Mouse (Mus musculus): ENCODE results near the gene Als2cr12.
"Not testable (repeated sequence)": the region's sequence is repeated elsewhere in the genome, so short reads cannot be mapped to it uniquely, and the experiment has no call there.

The Als2cr12 gene

GRCm38 (mm10) chr1:58678412-58678811 is 17.4 kb downstream of the Als2cr12 start:
- not testable (repeated sequence) for DNase-seq

- DNase-seq: peak; percentile 62
Observed at GRCm38 (mm10) chr1:58677575-58677974, 18.2 kb downstream of the Als2cr12 start.

- DNase-seq: no peak
Observed at GRCm38 (mm10) chr1:58675011-58675410, 20.8 kb downstream of the Als2cr12 start.

GRCm38 (mm10) chr1:58672116-58672515 is 23.7 kb downstream of the Als2cr12 start:
- DNase-seq: no peak

GRCm38 (mm10) chr1:58669635-58670034 is 26.2 kb downstream of the Als2cr12 start:
- not testable (repeated sequence) for DNase-seq

GRCm38 (mm10) chr1:58668191-58668590 is 27.6 kb downstream of the Als2cr12 start:
- DNase-seq: no peak

- not testable (repeated sequence) for DNase-seq
Observed at GRCm38 (mm10) chr1:58663365-58663764, 32.4 kb downstream of the Als2cr12 start.

GRCm38 (mm10) chr1:58662671-58663070 is 33.1 kb downstream of the Als2cr12 start:
- not testable (repeated sequence) for DNase-seq

GRCm38 (mm10) chr1:58652480-58653403 is 43.0 kb downstream of the Als2cr12 start:
- peak; percentile 60 for DNase-seq

- DNase-seq: peak; percentile 6
Observed at GRCm38 (mm10) chr1:58651571-58652456, 44.0 kb downstream of the Als2cr12 start.

- DNase-seq: not testable (repeated sequence)
Observed at GRCm38 (mm10) chr1:58628847-58629246, 66.9 kb downstream of the Als2cr12 start.

GRCm38 (mm10) chr1:58621996-58622748 is 73.6 kb downstream of the Als2cr12 start:
- peak; percentile 44 for DNase-seq

GRCm38 (mm10) chr1:58621251-58621650 is 74.5 kb downstream of the Als2cr12 start:
- DNase-seq: no peak

- DNase-seq: no peak
Observed at GRCm38 (mm10) chr1:58618766-58619165, 77.0 kb downstream of the Als2cr12 start.

- no peak for DNase-seq
Observed at GRCm38 (mm10) chr1:58617978-58618668, 77.7 kb downstream of the Als2cr12 start.

- DNase-seq: no peak
Observed at GRCm38 (mm10) chr1:58617076-58617475, 78.7 kb downstream of the Als2cr12 start.

- no peak for DNase-seq
Observed at GRCm38 (mm10) chr1:58616176-58616575, 79.6 kb downstream of the Als2cr12 start.

- DNase-seq: no peak
Observed at GRCm38 (mm10) chr1:58615146-58615545, 80.6 kb downstream of the Als2cr12 start.

- DNase-seq: no peak
Observed at GRCm38 (mm10) chr1:58614424-58614823, 81.4 kb downstream of the Als2cr12 start.

GRCm38 (mm10) chr1:58613786-58614185 is 82.0 kb downstream of the Als2cr12 start:
- no peak for DNase-seq

GRCm38 (mm10) chr1:58610611-58611010 is 85.2 kb downstream of the Als2cr12 start:
- DNase-seq: no peak

- no peak for DNase-seq
Observed at GRCm38 (mm10) chr1:58610166-58610565, 85.6 kb downstream of the Als2cr12 start.

Measured in retina, postnatal 1 day (tissue).